Mouse (Mus musculus) embryonic facial prominence, embryonic 13.5 days (tissue): Measurements from ENCODE around the gene Dis3l. TPM values are rescaled to one million over a fixed set of nuclear protein-coding genes. Genes with fewer than 3 reads are reported as not detected.
A peak's percentile ranks its signal among the peaks of the same experiment; 100 is the strongest.
"Not testable (repeated sequence)": the region's sequence is repeated elsewhere in the genome, so short reads cannot be mapped to it uniquely, and the experiment has no call there.

Experiments used
- ATAC-seq: fragments of 200-750 bp; cut with Nextera tagmentation; 2 replicates; pipeline ENCODE4 v1.8.0; 2017; ENCODE audit warnings: low read depth; ENCODE audit not compliant: insufficient number of reproducible peaks, insufficient read depth, low FRiP score, low TSS enrichment
- H3K27ac ChIP-seq: fragments of 300-500 bp; sonication (generic); 2 replicates; pipeline ENCODE4 v1.5.1; 2015; ENCODE audit warnings: moderate library complexity, mild to moderate bottlenecking, inconsistent platforms
- H3K27me3 ChIP-seq: fragments of 300-500 bp; sonication (generic); 2 replicates; pipeline ENCODE4 v1.6.1; 2015; ENCODE audit warnings: mild to moderate bottlenecking, inconsistent platforms
- H3K36me3 ChIP-seq: fragments of 300-500 bp; sonication (generic); 2 replicates; pipeline ENCODE4 v1.6.1; 2015; ENCODE audit warnings: mild to moderate bottlenecking, inconsistent platforms
- H3K4me1 ChIP-seq: fragments of 300-500 bp; sonication (generic); 2 replicates; pipeline ENCODE4 v1.6.1; 2015; ENCODE audit warnings: inconsistent platforms
- H3K4me2 ChIP-seq: fragments of 300-500 bp; sonication (generic); 2 replicates; pipeline ENCODE4 v1.6.1; 2015; ENCODE audit warnings: moderate library complexity, mild to moderate bottlenecking, inconsistent platforms
- H3K4me3 ChIP-seq: fragments of 300-500 bp; sonication (generic); 2 replicates; pipeline ENCODE4 v1.5.1; 2015; ENCODE audit warnings: mild to moderate bottlenecking, inconsistent platforms
- H3K9ac ChIP-seq: fragments of 300-500 bp; sonication (generic); 2 replicates; pipeline ENCODE4 v1.6.1; 2015; ENCODE audit warnings: mild to moderate bottlenecking, inconsistent platforms
- H3K9me3 ChIP-seq: fragments of 300-500 bp; sonication (generic); 2 replicates; pipeline ENCODE4 v1.6.1; 2016; ENCODE audit warnings: inconsistent platforms
- WGBS: fragments of 180-500 bp; shearing (Covaris S2); methylation state at CpG from one replicate; pipeline ENCODE4 v1.1.7; 2015; ENCODE audit warnings: mixed read lengths; 5-methylcytosine and 5-hydroxymethylcytosine counted together
- polyA plus RNA-seq: library from polyadenylated mRNA; unstranded; fragments of >200 nt; fragmentation: Nextera tagmentation; extraction: Ambion mirVana; gene quantifications from 2 replicates; pipeline ENCODE4 v1.2.1, GENCODE M21; 2015

The Dis3l gene
- polyA plus RNA-seq, 1 experiment from 2014 or later = 19.4 TPM

DNA sequence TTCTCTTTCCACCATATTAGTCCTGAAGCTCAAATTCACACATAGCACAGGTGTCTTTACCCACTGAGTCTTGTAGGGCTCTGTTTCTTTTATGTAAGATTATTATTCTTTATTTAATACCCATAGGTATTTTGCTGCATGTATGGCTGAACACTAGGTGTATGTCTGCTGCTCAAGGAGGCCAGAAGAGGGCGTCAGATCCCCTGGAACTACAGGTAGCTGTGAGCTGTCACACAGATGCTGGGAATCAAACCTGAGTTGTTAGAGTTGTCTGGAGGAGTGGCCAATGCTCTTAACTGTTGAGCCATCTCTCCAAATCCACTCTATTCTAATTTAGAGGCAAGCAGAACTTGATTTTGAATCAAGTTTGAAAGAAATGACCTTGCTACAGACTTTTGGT lies 29.0 kb downstream of the Dis3l start:
- WGBS = 33% methylated on average over 1 of the region's 1 CpGs
- no peaks in the 10 kb centered on the region for H3K4me1 ChIP-seq
- H3K4me3 ChIP-seq = no peak overlapping the region
- no peaks in the 10 kb centered on the region for H3K9me3 ChIP-seq
- no peak for ATAC-seq
- H3K4me2 ChIP-seq = no peak overlapping the region
- H3K27ac ChIP-seq = no peak overlapping the region
- no peak overlapping the region for H3K9ac ChIP-seq
- H3K36me3 ChIP-seq = peaks cover 69% of the 10 kb centered on the region
- no peaks in the 10 kb centered on the region for H3K27me3 ChIP-seq

GRCm38 (mm10) chr9:64310996-64311785 lies 29.9 kb downstream of the Dis3l start:
- no peak for ATAC-seq
- H3K27ac ChIP-seq = no peak overlapping the region
- H3K4me2 ChIP-seq = no peak overlapping the region
- H3K9ac ChIP-seq = no peak overlapping the region
- H3K4me3 ChIP-seq = no peak overlapping the region
- 78% methylated on average over 16 of the region's 16 CpGs for WGBS
- H3K27me3 ChIP-seq = no peaks in the 10 kb centered on the region
- no peaks in the 10 kb centered on the region for H3K9me3 ChIP-seq
- H3K36me3 ChIP-seq = peaks cover 71% of the 10 kb centered on the region
- no peaks in the 10 kb centered on the region for H3K4me1 ChIP-seq

- Histone ChIP-seq H3K27ac (no peak overlapping the region), H3K4me1 (no peaks in the 10 kb centered on the region), H3K27me3 (no peaks in the 10 kb centered on the region), H3K4me2 (no peak overlapping the region), H3K4me3 (no peak overlapping the region), H3K9ac (no peak overlapping the region), H3K36me3 (peaks cover 77% of the 10 kb centered on the region), H3K9me3 (no peaks in the 10 kb centered on the region)
- WGBS = 83% methylated on average over 6 of the region's 6 CpGs
- no peak for ATAC-seq
These were observed 34.4 kb downstream of the Dis3l start for GRCm38 (mm10) chr9:64306476-64307312.

DNA sequence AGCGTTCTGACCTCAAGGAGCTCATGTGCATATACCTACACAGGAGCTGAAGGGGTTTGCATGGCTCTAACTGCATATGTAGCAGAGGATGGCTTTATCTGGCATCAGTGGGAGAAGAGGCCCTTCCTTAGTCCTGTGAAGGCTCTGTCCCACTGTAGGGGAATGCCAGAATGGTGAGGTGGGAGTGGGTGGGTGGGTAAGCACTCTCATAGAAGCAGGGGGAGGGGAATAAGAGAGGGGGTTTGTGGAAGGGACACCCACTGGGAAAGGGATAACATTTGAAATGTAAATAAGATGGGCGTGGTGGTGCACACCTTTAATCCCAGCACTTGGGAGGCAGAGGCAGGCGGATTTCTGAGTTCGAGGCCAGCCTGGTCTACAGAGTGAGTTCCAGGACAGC lies 38.0 kb downstream of the Dis3l start:
- H3K36me3 ChIP-seq = peaks cover 84% of the 10 kb centered on the region
- not testable (repeated sequence) for ATAC-seq, H3K27me3 ChIP-seq, H3K4me2 ChIP-seq, H3K9me3 ChIP-seq, H3K9ac ChIP-seq, H3K27ac ChIP-seq, H3K4me1 ChIP-seq, H3K4me3 ChIP-seq
- 90% methylated on average over 4 of the region's 4 CpGs for WGBS

DNA sequence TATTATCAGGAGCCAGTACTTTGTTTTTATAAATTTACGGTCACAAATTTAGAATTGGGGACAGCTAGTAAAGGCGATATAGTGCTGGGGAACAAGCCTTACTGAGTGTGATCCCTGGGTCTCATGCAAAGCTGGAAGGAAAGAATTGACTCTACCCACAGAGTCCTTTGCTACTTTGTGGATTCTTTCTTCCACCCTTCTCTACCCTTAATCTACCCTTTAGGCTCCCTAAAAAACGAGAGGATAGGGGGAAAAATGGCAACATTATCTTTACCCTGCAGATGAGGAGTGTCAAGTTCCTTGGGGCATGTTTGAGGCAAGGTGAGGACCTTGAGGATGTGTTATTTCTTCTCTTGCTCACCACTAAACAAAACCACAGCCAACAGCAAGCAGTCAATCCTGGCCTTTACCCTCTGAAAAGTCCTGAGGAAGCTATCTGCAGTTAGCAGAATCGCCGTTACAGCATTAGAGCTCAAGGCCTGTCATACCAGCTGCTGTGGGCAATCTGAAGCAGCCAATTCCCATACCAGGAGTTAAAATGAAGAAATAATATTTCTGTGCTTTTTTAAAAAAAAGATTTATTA lies 58.6 kb downstream of the Dis3l start:
- H3K9me3 ChIP-seq = no peaks in the 10 kb centered on the region
- H3K4me2 ChIP-seq = peak overlapping the region; percentile 69
- 55% methylated on average over 5 of the region's 5 CpGs for WGBS
- no peaks in the 10 kb centered on the region for H3K27me3 ChIP-seq
- no peak for ATAC-seq
- H3K36me3 ChIP-seq = peaks cover 14% of the 10 kb centered on the region
- H3K9ac ChIP-seq = peak overlapping the region; percentile 98
- peak overlapping the region; percentile 83 for H3K4me3 ChIP-seq
- H3K27ac ChIP-seq = peak overlapping the region; percentile 97
- peaks cover 8% of the 10 kb centered on the region for H3K4me1 ChIP-seq

DNA sequence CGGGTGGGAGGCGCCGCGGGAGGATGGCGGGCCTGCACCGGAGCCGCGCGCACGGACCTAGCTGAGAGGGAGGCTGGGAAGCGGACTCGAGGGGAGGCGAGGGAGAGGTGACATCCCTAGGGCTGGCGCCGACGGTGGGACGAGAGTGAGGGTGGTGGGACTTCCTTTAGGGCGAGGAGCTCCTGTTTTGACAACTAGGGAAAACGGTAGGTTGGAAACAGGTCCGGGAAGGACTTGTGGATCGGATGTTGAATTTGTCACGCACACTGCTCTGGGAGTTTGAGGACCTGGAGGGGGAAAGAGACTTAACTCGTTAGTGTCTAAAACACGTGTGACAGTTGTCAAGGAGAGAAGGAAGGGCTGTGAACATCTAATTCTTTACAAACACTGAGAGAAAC lies 59.3 kb downstream of the Dis3l start:
- H3K4me3 ChIP-seq = peak overlapping the region; percentile 83
- peaks cover 8% of the 10 kb centered on the region for H3K4me1 ChIP-seq
- H3K9ac ChIP-seq = peak overlapping the region; percentile 98
- peak overlapping the region; percentile 97 for H3K27ac ChIP-seq
- peaks cover 8% of the 10 kb centered on the region; the same call in 1 of the 2 replicates for H3K36me3 ChIP-seq
- H3K27me3 ChIP-seq = no peaks in the 10 kb centered on the region
- no peaks in the 10 kb centered on the region for H3K9me3 ChIP-seq
- H3K4me2 ChIP-seq = peak overlapping the region; percentile 69
- 1% methylated on average over 24 of the region's 24 CpGs for WGBS
- ATAC-seq = peak; percentile 77

DNA sequence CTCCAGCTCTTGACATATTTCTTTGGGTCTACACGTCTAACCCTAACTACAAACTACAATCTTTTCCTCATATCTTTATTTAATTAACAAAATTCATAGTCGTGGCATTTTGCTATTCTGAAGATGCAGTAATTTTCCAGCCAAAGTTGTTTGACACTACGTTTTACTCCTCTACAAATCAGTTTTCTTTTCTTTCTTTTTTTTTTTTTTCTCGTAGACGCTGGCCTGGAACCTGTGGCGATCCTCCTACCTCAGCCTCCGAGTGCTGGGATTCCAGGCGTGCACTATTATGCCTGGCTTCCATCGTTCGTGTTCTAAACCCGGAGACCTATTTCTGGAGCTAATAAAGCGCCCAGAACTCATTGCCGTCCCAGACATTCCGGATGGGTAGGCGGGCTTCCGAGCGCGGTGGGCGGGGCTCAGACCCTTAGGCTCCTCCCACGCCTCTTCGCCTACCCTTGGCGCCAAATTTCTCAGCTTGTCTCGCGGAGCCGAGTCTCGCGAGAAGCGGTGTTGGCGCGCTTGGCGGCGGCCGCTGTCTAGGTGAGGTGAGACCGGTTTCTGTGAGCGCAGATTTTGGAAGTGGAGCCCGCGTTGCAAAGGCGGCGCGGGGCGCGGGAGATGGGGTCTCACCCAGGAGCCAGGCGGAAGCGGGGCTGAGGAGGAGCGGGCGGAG lies 59.8 kb downstream of the Dis3l start, which contains the start of gene Tipin:
Gene Tipin, plus strand, starts transcription at position 477 of the 676 bp plus-strand sequence.
- peaks cover 8% of the 10 kb centered on the region; the same call in 1 of the 2 replicates for H3K36me3 ChIP-seq
- H3K4me1 ChIP-seq = peaks cover 8% of the 10 kb centered on the region
- peak within 1 kb of the TSS; percentile 69 for H3K4me2 ChIP-seq
- peak; percentile 84 for ATAC-seq
- H3K4me3 ChIP-seq = peak within 1 kb of the TSS; percentile 83
- H3K9me3 ChIP-seq = no peaks in the 10 kb centered on the region
- peak within 1 kb of the TSS; percentile 98 for H3K9ac ChIP-seq
- no peaks in the 10 kb centered on the region for H3K27me3 ChIP-seq
- WGBS = 2% methylated on average over 46 of the region's 46 CpGs
- H3K27ac ChIP-seq = peak within 1 kb of the TSS; percentile 97

DNA sequence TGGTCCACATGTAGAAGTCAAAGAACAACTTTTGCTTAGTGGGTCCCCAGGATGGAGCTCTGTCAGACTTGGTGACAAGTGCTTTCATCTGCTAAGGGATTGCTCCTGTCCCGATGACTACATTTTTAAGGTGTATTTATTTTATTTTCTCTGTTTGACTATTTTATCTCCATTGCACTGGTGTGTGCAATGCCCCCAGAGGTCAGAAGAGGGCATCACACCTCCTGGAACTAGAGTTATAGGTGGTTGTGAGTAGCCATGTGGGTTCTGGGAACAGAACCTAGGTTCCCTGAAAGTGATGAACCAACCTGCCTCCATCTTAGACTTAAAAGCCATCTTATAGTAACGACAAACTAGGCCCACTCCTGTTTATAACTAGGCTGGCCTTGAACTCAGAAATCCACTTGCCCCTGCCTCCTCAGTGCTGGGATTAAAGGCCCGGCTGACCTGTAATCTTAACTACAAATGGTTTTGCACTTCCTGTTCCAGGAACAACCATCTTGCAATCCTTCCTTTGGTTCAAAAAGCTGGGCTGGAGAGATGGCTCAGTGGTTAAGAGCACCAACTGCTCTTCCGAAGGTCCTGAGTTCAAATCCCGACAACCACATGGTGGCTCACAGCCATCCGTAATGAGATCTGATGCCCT lies 62.3 kb downstream of the Dis3l start:
- 95% methylated on average over 6 of the region's 6 CpGs for WGBS
- no peak overlapping the region for H3K4me3 ChIP-seq
- no peak overlapping the region for H3K4me2 ChIP-seq
- no peak overlapping the region for H3K27ac ChIP-seq
- H3K36me3 ChIP-seq = no peaks in the 10 kb centered on the region
- H3K27me3 ChIP-seq = no peaks in the 10 kb centered on the region
- H3K9me3 ChIP-seq = no peaks in the 10 kb centered on the region
- no peak for ATAC-seq
- H3K9ac ChIP-seq = no peak overlapping the region
- peaks cover 8% of the 10 kb centered on the region for H3K4me1 ChIP-seq

DNA sequence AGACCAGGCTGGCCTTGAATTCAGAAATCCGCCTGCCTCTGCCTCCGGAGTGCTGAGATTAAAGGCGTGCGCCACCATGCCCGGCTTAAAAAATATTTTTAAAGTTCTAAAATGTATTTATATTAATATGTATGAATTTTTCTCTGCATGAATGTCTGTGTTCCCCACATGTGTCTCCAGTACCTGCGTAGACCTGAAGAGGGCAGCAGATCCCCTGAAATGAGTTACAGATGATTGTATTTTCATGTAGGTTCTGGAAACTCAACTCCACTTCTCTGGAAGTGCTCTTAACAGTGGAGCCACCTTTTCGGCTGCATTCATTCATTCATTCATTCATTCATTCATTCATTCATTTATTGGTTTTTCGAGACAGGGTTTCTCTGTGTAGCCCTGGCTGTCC lies 63.4 kb downstream of the Dis3l start:
- peaks cover 8% of the 10 kb centered on the region for H3K4me1 ChIP-seq
- no peaks in the 10 kb centered on the region for H3K27me3 ChIP-seq
- H3K9ac ChIP-seq = no peak overlapping the region
- H3K4me2 ChIP-seq = no peak overlapping the region
- no peaks in the 10 kb centered on the region for H3K36me3 ChIP-seq
- no peak overlapping the region for H3K4me3 ChIP-seq
- 65% methylated on average over 8 of the region's 8 CpGs for WGBS
- H3K27ac ChIP-seq = no peak overlapping the region
- no peaks in the 10 kb centered on the region for H3K9me3 ChIP-seq
- ATAC-seq = no peak

- Histone ChIP-seq H3K4me1 (no peaks in the 10 kb centered on the region), H3K9me3 (no peaks in the 10 kb centered on the region), H3K9ac (no peak overlapping the region), H3K36me3 (no peaks in the 10 kb centered on the region), H3K27ac (no peak overlapping the region), H3K4me2 (no peak overlapping the region), H3K4me3 (no peak overlapping the region), H3K27me3 (no peaks in the 10 kb centered on the region)
- ATAC-seq = no peak
- 74% methylated on average over 1 of the region's 1 CpGs for WGBS
These were observed 66.2 kb downstream of the Dis3l start for GRCm38 (mm10) chr9:64274919-64275318.

- H3K27me3 ChIP-seq = no peaks in the 10 kb centered on the region
- ATAC-seq = no peak
- no peak overlapping the region for H3K4me3 ChIP-seq
- WGBS = 79% methylated on average over 4 of the region's 4 CpGs
- no peaks in the 10 kb centered on the region for H3K9me3 ChIP-seq
- H3K4me2 ChIP-seq = no peak overlapping the region
- no peak overlapping the region for H3K27ac ChIP-seq
- H3K36me3 ChIP-seq = no peaks in the 10 kb centered on the region
- no peaks in the 10 kb centered on the region for H3K4me1 ChIP-seq
- H3K9ac ChIP-seq = no peak overlapping the region
These were observed 66.8 kb downstream of the Dis3l start for GRCm38 (mm10) chr9:64274291-64274690.
